Mouse (Mus musculus) embryonic facial prominence, embryonic 14.5 days (tissue): ENCODE results near the gene Supt7l. TPM values are rescaled to one million over a fixed set of nuclear protein-coding genes. Genes with fewer than 3 reads are reported as not detected.

Experiments
- ATAC-seq: fragments of 200-750 bp; cut with Nextera tagmentation; 2 replicates; pipeline ENCODE4 v1.8.0; 2017; ENCODE audit warnings: low read depth, moderate number of reproducible peaks, moderate TSS enrichment
- DNase-seq: peaks from one replicate; pipeline ENCODE4 v3.0.0-alpha.2; 2015; ENCODE audit warnings: low spot score
- H3K27ac ChIP-seq: fragments of 300-500 bp; sonication (generic); replicated peaks from 2 replicates; pipeline ENCODE4 v1.5.1; 2014; ENCODE audit warnings: low read depth, mild to moderate bottlenecking, low read length, moderate library complexity
- H3K27me3 ChIP-seq: fragments of 300-500 bp; sonication (generic); replicated peaks from 2 replicates; pipeline ENCODE4 v1.6.1; 2014; ENCODE audit warnings: low read length; ENCODE audit not compliant: control insufficient read depth, insufficient read depth
- H3K36me3 ChIP-seq: fragments of 300-500 bp; sonication (generic); 2 replicates; pipeline ENCODE4 v1.6.1; 2014; ENCODE audit warnings: low read length, mixed read lengths; ENCODE audit not compliant: control insufficient read depth, insufficient read depth
- H3K4me1 ChIP-seq: fragments of 300-500 bp; sonication (generic); 2 replicates; pipeline ENCODE4 v1.6.1; 2014; ENCODE audit warnings: antibody characterized with exemption, low read length; ENCODE audit not compliant: control insufficient read depth, insufficient read depth
- H3K4me2 ChIP-seq: fragments of 300-500 bp; sonication (generic); 2 replicates; pipeline ENCODE4 v1.6.1; 2014; ENCODE audit warnings: low read depth, mild to moderate bottlenecking, low read length, moderate library complexity, mixed read lengths
- H3K4me3 ChIP-seq: fragments of 300-500 bp; sonication (generic); 2 replicates; pipeline ENCODE4 v1.5.1; 2014; ENCODE audit warnings: low read depth, mild to moderate bottlenecking, low read length
- H3K9ac ChIP-seq: fragments of 300-500 bp; sonication (generic); 2 replicates; pipeline ENCODE4 v1.6.1; 2014; ENCODE audit warnings: low read depth, mild to moderate bottlenecking, low read length, moderate library complexity, mixed read lengths
- H3K9me3 ChIP-seq: fragments of 300-500 bp; sonication (generic); 2 replicates; pipeline ENCODE4 v1.6.1; 2016; ENCODE audit warnings: low read length; ENCODE audit not compliant: control insufficient read depth
- WGBS: fragments of 180-500 bp; shearing (Covaris S2); extraction: QIAGEN DNeasy Blood & Tissue Kit; methylation state at CpG from one replicate; pipeline ENCODE4 v1.1.7; 2014; 5-methylcytosine and 5-hydroxymethylcytosine counted together
- polyA plus RNA-seq: library from polyadenylated mRNA; unstranded; fragments of >200 nt; fragmentation: Nextera tagmentation; extraction: Ambion mirVana; gene quantifications from 2 replicates; pipeline ENCODE4 v1.2.1, GENCODE M21; 2014

Supt7l gene
- polyA plus RNA-seq, 1 experiment from 2014 or later: 9.5 TPM

- Histone ChIP-seq H3K4me1 (no peaks in the 10 kb centered on the region), H3K4me3 (no peak within 1 kb of the TSS), H3K27ac (no peak within 1 kb of the TSS), H3K4me2 (no peak within 1 kb of the TSS), H3K36me3 (peaks cover 25% of the 10 kb centered on the region), H3K27me3 (no peaks in the 10 kb centered on the region), H3K9ac (no peak within 1 kb of the TSS), H3K9me3 (no peaks in the 10 kb centered on the region)
- no peak for DNase-seq
- ATAC-seq: no peak
- 90% methylated on average over 3 of the region's 3 CpGs for whole genome bisulfite sequencing
Observed at GRCm38 (mm10) chr5:31485440-31485839, 42.2 kb downstream of the Supt7l start, which contains the start of gene 4930548H24Rik. Gene 4930548H24Rik, plus strand, starts transcription at chr5:31485740.

GRCm38 (mm10) chr5:31480536-31480935 is 47.1 kb downstream of the Supt7l start:
- WGBS: 91% methylated on average over 4 of the region's 4 CpGs
- no peaks in the 10 kb centered on the region for H3K27me3 ChIP-seq

GRCm38 (mm10) chr5:31470334-31470733 is 57.3 kb downstream of the Supt7l start:
- Histone ChIP-seq H3K4me3 (no peak overlapping the region), H3K27me3 (no peaks in the 10 kb centered on the region), H3K9ac (no peak overlapping the region), H3K4me1 (no peaks in the 10 kb centered on the region), H3K4me2 (no peak overlapping the region), H3K27ac (no peak overlapping the region), H3K9me3 (no peaks in the 10 kb centered on the region), H3K36me3 (peaks cover 90% of the 10 kb centered on the region)
- ATAC-seq: no peak
- 73% methylated on average over 7 of the region's 7 CpGs for WGBS
- DNase-seq: peak; percentile 14

More at GRCm38 (mm10) chr5:31480536-31480935, 47.1 kb downstream of the Supt7l start:
- H3K4me1 ChIP-seq: no peaks in the 10 kb centered on the region
- H3K4me3 ChIP-seq: no peak overlapping the region
- no peak overlapping the region for H3K4me2 ChIP-seq
- H3K27ac ChIP-seq: no peak overlapping the region
- ATAC-seq (no peak), DNase-seq (no peak)
- H3K9me3 ChIP-seq: no peaks in the 10 kb centered on the region
- peaks cover 73% of the 10 kb centered on the region for H3K36me3 ChIP-seq
- no peak overlapping the region for H3K9ac ChIP-seq

- Histone ChIP-seq H3K36me3 (peaks cover 84% of the 10 kb centered on the region), H3K9ac (0 out of 2 replicates have a peak overlapping the region, but pooled peaks have one; percentile 14), H3K9me3 (no peaks in the 10 kb centered on the region), H3K4me1 (no peaks in the 10 kb centered on the region), H3K4me2 (no peak overlapping the region), H3K27ac (no peak overlapping the region), H3K4me3 (no peak overlapping the region), H3K27me3 (no peaks in the 10 kb centered on the region)
- DNase-seq (no peak), ATAC-seq (no peak)
- WGBS: 88% methylated on average over 6 of the region's 6 CpGs
Observed at GRCm38 (mm10) chr5:31469711-31470110, 57.9 kb downstream of the Supt7l start.

GRCm38 (mm10) chr5:31467798-31468197 is 59.8 kb downstream of the Supt7l start:
- peak; percentile 5 for DNase-seq
- no peak for ATAC-seq
- Histone ChIP-seq H3K4me2 (no peak overlapping the region), H3K9ac (no peak overlapping the region), H3K27me3 (no peaks in the 10 kb centered on the region), H3K36me3 (peaks cover 65% of the 10 kb centered on the region), H3K4me3 (no peak overlapping the region), H3K9me3 (no peaks in the 10 kb centered on the region), H3K4me1 (no peaks in the 10 kb centered on the region), H3K27ac (no peak overlapping the region)
- WGBS: 98% methylated on average over 3 of the region's 3 CpGs

Other genes with a start within 250 kb of the Supt7l start
- 36.7 and 38.4 TPM in 2 replicates for gene Ift172, start 236.7 kb downstream of the Supt7l start, polyA plus RNA-seq
- gene Fndc4, start 231.7 kb downstream of the Supt7l start, polyA plus RNA-seq: 74.4 and 80.6 TPM in 2 replicates
- 0.17 and 0.31 TPM in 2 replicates for gene Gckr, start 230.4 kb downstream of the Supt7l start, polyA plus RNA-seq
- 39.1 and 43.6 TPM in 2 replicates for gene Zfp512, start 75.4 kb downstream of the Supt7l start, polyA plus RNA-seq
- gene 4930548H24Rik, start 42.1 kb downstream of the Supt7l start, polyA plus RNA-seq: not detected in 2 replicates
- gene Gpn1, start 33.1 kb downstream of the Supt7l start, polyA plus RNA-seq: 43.0 and 53.1 TPM in 2 replicates
- 22.4 and 23.4 TPM in 2 replicates for gene Slc4a1ap, start 812 bp downstream of the Supt7l start, polyA plus RNA-seq
- 297 and 305 TPM in 2 replicates for gene Mrpl33, start 69.1 kb upstream of the Supt7l start, polyA plus RNA-seq
- 3.6 TPM in 2 replicates for gene Rbks, start 169.8 kb upstream of the Supt7l start, polyA plus RNA-seq
- 37.6 and 38.0 TPM in 2 replicates for gene Babam2, start 169.9 kb upstream of the Supt7l start, polyA plus RNA-seq